Mouse (Mus musculus) duodenum, adult 2 months (tissue): Measurements from ENCODE around the gene Doc2g. TPM values are rescaled to one million over a fixed set of nuclear protein-coding genes. Genes with fewer than 3 reads are reported as not detected.

Experiments used
- polyA plus RNA-seq: library from polyadenylated mRNA; depleted of rRNA; stranded (reverse); fragments of >200 nt; gene quantifications from 2 replicates; pipeline ENCODE4 v1.2.3, GENCODE M21; 2012; ENCODE audit warnings: low replicate concordance; rRNA removed

Gene Doc2g
- 9.0 and 9.5 TPM in 2 replicates for polyA plus RNA-seq

GRCm38 (mm10) chr19:4003112-4003511, at the start of gene Doc2g:
TSS of gene Doc2g (plus strand) at chr19:4003313.

DNA sequence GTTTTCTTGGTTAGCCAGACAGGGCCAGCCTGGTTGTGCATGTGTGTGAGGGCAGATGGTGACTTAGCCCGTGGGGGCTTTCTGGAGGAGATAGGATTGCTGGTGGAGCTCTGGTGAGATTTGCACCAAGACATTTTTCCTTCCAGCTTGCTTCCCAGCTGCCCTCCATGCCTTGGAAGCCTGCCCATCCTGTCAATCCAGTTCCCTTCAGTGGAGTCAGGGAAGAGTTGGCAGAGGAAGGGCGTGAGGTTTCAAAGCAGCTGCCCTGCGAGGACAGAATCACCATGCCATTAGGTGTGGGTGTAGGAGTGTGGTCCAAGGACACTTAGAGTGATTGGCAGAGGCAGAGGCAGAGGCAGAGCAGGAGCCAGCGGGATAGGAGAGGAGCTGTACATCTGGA, 44.6 kb upstream of the Doc2g start, which contains the start of gene Aldh3b3:
Gene Aldh3b3, plus strand, starts transcription at position 176 of the 400 bp plus-strand sequence.

DNA sequence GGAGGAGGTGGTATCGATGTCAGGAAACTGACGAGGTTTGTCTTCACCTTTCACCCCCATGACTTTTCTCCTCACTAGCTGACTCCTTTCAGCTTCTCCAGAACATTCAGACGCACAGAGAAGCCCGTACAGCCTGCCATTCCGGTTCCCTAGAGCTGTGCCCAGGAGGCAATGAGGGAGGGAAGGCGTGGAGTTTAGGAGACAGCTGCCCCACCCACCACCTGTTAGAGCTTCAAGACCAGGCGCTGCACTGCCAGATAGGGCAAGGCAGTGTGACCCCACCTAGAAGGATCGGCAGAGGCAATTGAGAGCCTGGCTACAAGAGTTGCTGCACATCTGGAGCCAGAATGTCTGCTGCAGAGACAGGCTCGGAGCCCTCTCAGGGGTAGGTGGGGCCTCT, 30.9 kb upstream of the Doc2g start, which contains the start of gene Aldh3b2:
Gene Aldh3b2, plus strand, starts transcription at position 100 of the 400 bp plus-strand sequence.

DNA sequence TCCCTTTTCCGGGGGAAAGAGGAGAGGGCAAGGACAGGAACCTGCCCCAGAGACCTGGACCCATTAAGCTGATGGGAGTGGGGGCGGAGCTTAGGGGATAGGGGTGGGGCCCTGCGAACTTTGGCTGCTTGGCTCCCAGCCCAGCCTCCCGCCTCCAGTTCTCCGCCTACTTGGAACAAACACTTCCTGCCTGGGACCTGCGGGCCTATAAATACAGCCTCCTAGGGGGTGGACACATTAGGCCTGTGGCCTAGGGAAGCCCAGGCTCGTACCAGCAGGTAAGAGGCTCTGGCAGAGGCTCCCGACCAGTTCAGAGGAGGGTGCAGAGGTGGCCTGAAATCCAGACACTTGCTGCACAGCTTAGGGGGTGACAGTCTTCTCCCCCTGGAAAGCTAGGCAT, 16.8 kb upstream of the Doc2g start, which contains the start of gene Acy3:
Gene Acy3, plus strand, starts transcription at position 237 of the 400 bp plus-strand sequence.

GRCm38 (mm10) chr19:3992416-3992815, 10.7 kb upstream of the Doc2g start, which contains the start of gene Tbx10:
TSS of gene Tbx10 (plus strand) at chr19:3992752.

DNA sequence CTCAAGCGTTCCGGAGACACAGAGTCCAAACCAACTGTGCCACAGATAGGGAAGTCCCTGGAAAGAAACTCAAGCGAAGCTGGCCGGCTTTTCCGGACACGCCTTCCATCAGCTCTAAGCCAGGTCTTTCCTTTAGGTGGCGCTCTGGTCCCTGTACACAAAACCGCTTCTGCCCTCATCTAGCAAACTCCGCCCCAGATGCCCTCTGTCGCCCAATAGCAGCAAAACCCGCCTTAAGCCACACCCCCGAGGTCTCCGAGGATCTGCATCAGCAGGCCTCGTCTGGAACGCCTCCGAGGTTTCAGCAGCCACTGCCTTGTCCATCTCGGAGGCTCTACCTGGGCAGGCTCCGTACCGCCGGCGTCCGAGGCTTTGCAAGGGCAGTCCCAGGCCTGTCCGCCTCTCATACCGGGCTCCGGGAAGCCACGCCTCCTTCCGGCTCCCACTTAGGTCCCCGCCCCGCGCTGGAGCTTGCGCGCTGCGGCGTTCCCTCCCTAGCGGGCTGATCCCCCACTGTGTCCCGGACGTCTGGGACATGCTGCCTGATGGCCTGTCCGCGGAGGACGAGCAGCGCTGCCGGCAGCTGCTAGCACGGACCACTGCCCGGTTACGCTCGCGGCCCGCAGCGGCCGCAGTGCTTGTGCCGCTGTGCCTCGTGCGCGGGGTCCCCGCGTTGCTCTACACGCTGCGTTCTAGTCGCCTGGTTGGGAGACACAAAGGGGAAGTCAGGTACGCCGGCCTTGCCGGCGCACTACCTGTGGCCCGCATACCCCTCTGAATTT, 2.8 kb upstream of the Doc2g start, which contains the start of the genes Nudt8 and Gm49405:
Gene Nudt8, plus strand, starts transcription at position 462 of the 782 bp plus-strand sequence.
Gene Gm49405, plus strand, starts transcription at position 508 of the 782 bp plus-strand sequence.

DNA sequence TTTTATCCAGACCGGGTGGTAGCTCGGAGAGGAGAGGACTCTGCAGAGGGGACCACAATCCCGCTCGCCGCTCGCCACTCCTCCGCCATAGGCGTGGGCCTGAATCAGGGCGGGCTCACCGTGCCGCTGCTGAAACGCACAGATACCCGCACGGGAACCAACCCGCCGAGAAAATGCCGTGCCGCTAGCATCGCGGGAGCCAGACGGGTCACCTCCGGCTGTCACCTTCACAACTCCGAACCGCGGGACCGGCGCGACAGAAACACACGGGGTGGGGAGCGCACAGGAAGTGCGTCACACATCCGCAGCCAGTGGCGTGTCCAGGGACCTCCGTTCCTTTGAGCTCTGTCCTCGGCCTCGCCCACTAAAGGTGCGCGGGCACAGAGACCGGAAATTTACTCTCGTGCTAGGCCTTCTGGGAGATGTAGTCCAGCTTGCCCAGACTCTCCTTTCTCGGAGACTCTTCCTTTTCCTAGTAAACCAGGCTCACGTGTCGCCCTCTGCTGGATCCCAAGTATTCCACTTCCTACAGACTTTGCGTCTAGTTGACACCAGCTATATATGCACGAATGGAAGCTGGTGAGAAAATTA, 9.4 kb downstream of the Doc2g start, which contains the start of gene Ndufv1:
Gene Ndufv1, minus strand, starts transcription at position 375 of the 591 bp plus-strand sequence.

DNA sequence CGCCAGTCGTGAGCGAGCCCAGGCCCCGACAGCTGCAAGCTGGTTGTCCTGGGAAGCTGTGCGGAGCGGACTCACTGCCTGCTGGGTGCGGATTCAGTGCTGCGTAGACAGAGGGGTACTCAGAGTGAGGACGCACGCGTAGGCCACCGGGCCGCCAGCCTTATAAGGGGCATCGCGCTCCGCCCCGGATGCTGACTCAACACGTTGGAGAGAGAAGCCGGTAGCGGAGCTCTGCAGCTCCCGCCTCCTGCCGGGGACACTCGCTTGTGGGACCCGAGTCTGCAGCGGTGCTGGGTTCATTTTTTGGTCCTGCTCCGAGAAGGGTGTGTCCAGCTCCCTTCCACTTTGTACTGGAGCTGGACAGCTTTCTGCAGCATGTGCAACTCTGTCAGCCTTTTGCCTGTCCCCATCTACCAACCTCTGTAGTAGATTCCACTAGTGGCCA, 34.7 kb downstream of the Doc2g start, which contains the start of gene Gstp1:
Gene Gstp1, minus strand, starts transcription at position 198 of the 445 bp plus-strand sequence.

GRCm38 (mm10) chr19:4045966-4046865, 43.1 kb downstream of the Doc2g start, which contains the start of gene Gstp2:
TSS of gene Gstp2 (minus strand) at chr19:4046023.

Other genes starting within 250 kb of the Doc2g start
- gene Kmt5b, start 235.9 kb upstream of the Doc2g start, polyA plus RNA-seq = 5.0 and 7.4 TPM in 2 replicates
- 103 and 183 TPM in 2 replicates for gene Chka, start 151.5 kb upstream of the Doc2g start, polyA plus RNA-seq
- 151 and 158 TPM in 2 replicates for gene Tcirg1, start 96.2 kb upstream of the Doc2g start, polyA plus RNA-seq
- 282 and 420 TPM in 2 replicates for gene Ndufs8, start 90.5 kb upstream of the Doc2g start, polyA plus RNA-seq
- gene Aldh3b1, start 73.5 kb upstream of the Doc2g start, polyA plus RNA-seq = 34.0 and 57.2 TPM in 2 replicates
- gene Unc93b1, start 68.1 kb upstream of the Doc2g start, polyA plus RNA-seq = 99.1 and 127 TPM in 2 replicates
- not detected in 2 replicates for gene Aldh3b3, start 44.7 kb upstream of the Doc2g start, polyA plus RNA-seq
- 0.58 and 1.3 TPM in 2 replicates for gene Aldh3b2, start 31.0 kb upstream of the Doc2g start, polyA plus RNA-seq
- gene Acy3, start 16.7 kb upstream of the Doc2g start, polyA plus RNA-seq = 136 and 319 TPM in 2 replicates
- 0.28 TPM in 1 of 2 replicates, not detected in the other for gene Tbx10, start 10.6 kb upstream of the Doc2g start, polyA plus RNA-seq
- 26.8 and 33.7 TPM in 2 replicates for gene Nudt8, start 2.7 kb upstream of the Doc2g start, polyA plus RNA-seq
- 0.97 and 1.6 TPM in 2 replicates for gene Gm49405, start 2.7 kb upstream of the Doc2g start, polyA plus RNA-seq
- 160 and 198 TPM in 2 replicates for gene Ndufv1, start 9.5 kb downstream of the Doc2g start, polyA plus RNA-seq
- gene Gstp1, start 34.7 kb downstream of the Doc2g start, polyA plus RNA-seq = 2,340 and 2,743 TPM in 2 replicates
- gene Gstp2, start 42.7 kb downstream of the Doc2g start, polyA plus RNA-seq = 291 and 464 TPM in 2 replicates
- gene Gstp3, start 56.3 kb downstream of the Doc2g start, polyA plus RNA-seq = 13.8 and 20.0 TPM in 2 replicates
- 9.6 TPM in 1 of 2 replicates, not detected in the other for gene Cabp2, start 78.3 kb downstream of the Doc2g start, polyA plus RNA-seq
- 348 and 507 TPM in 2 replicates for gene Cdk2ap2, start 93.9 kb downstream of the Doc2g start, polyA plus RNA-seq
- gene Pitpnm1, start 96.7 kb downstream of the Doc2g start, polyA plus RNA-seq = 152 and 179 TPM in 2 replicates
- gene Aip, start 122.5 kb downstream of the Doc2g start, polyA plus RNA-seq = 38.1 and 59.6 TPM in 2 replicates
- 0.04 TPM in 1 of 2 replicates, not detected in the other for gene Gpr152, start 136.5 kb downstream of the Doc2g start, polyA plus RNA-seq
- gene Cabp4, start 140.7 kb downstream of the Doc2g start, polyA plus RNA-seq = 0.22 and 0.57 TPM in 2 replicates
- 265 and 317 TPM in 2 replicates for gene Coro1b, start 145.3 kb downstream of the Doc2g start, polyA plus RNA-seq
- gene Ptprcap, start 150.3 kb downstream of the Doc2g start, polyA plus RNA-seq = 94.5 and 168 TPM in 2 replicates
- 49.5 and 55.8 TPM in 2 replicates for gene Rps6kb2, start 160.0 kb downstream of the Doc2g start, polyA plus RNA-seq
- gene Carns1, start 172.2 kb downstream of the Doc2g start, polyA plus RNA-seq = 1.9 and 3.4 TPM in 2 replicates
- 8.6 and 23.0 TPM in 2 replicates for gene Tbc1d10c, start 188.0 kb downstream of the Doc2g start, polyA plus RNA-seq
- 237 and 257 TPM in 2 replicates for gene Ppp1ca, start 188.8 kb downstream of the Doc2g start, polyA plus RNA-seq
- 12.2 and 12.9 TPM in 2 replicates for gene Rad9a, start 198.3 kb downstream of the Doc2g start, polyA plus RNA-seq
- 6.8 and 12.7 TPM in 2 replicates for gene Clcf1, start 210.9 kb downstream of the Doc2g start, polyA plus RNA-seq
- not detected in 2 replicates for gene AC109138.7, start 211.0 kb downstream of the Doc2g start, polyA plus RNA-seq
- 67.0 and 146 TPM in 2 replicates for gene Pold4, start 228.6 kb downstream of the Doc2g start, polyA plus RNA-seq